Mouse (Mus musculus) small intestine, adult 2 months (tissue): ENCODE results near the gene Bod1l. TPM values are rescaled to one million over a fixed set of nuclear protein-coding genes. Genes with fewer than 3 reads are reported as not detected.

ENCODE experiments used
- H3K27ac ChIP-seq: fragments of 200-500 bp; 2 replicates; pipeline ENCODE4 v1.5.1; 2012; ENCODE audit warnings: low read depth, low read length, control low read depth, inconsistent platforms; ENCODE audit not compliant: insufficient read depth
- H3K27me3 ChIP-seq: fragments of 200-500 bp; 2 replicates; pipeline ENCODE4 v1.6.1; 2012; ENCODE audit warnings: mild to moderate bottlenecking, moderate library complexity, low read length, inconsistent platforms; ENCODE audit not compliant: control insufficient read depth, insufficient read depth
- H3K36me3 ChIP-seq: fragments of 200-500 bp; 2 replicates; pipeline ENCODE4 v1.6.1; 2012; ENCODE audit warnings: mild to moderate bottlenecking, low read length, control low read depth, inconsistent platforms; ENCODE audit not compliant: control insufficient read depth, insufficient read depth
- H3K4me1 ChIP-seq: fragments of 200-500 bp; 2 replicates; pipeline ENCODE4 v1.6.1; 2012; ENCODE audit warnings: low read length, inconsistent platforms, mixed read lengths; ENCODE audit not compliant: control insufficient read depth, insufficient read depth, insufficient read length
- H3K4me3 ChIP-seq: fragments of 200-500 bp; 2 replicates; pipeline ENCODE4 v1.5.1; 2012; ENCODE audit warnings: low read depth, mild to moderate bottlenecking, control low read depth, inconsistent platforms, low read length, moderate library complexity
- CTCF ChIP-seq: fragments of 200-500 bp; IDR thresholded peaks from 2 replicates; pipeline ENCODE4 v1.5.1; 2012; ENCODE audit warnings: low read depth, mild to moderate bottlenecking, control low read depth, inconsistent platforms, low read length, moderate library complexity, mixed read lengths; ENCODE audit not compliant: insufficient replicate concordance, insufficient read length; ENCODE audit errors: extremely low read depth
- POLR2A ChIP-seq: fragments of 200-500 bp; IDR thresholded peaks from 2 replicates; pipeline ENCODE4 v1.6.1; 2012; ENCODE audit warnings: low read depth, mild to moderate bottlenecking, control low read depth, inconsistent platforms, low read length, moderate library complexity
- WGBS: fragments of 180-500 bp; shearing (Covaris S2); methylation state at CpG from one replicate; pipeline ENCODE4 v1.1.7; 2018; 5-methylcytosine and 5-hydroxymethylcytosine counted together
- polyA plus RNA-seq: library from polyadenylated mRNA; depleted of rRNA; stranded (reverse); fragments of >200 nt; gene quantifications from 2 replicates; pipeline ENCODE4 v1.2.3, GENCODE M21; 2012; rRNA removed

The Bod1l gene
- polyA plus RNA-seq, 1 experiment, result 4.3 TPM

DNA sequence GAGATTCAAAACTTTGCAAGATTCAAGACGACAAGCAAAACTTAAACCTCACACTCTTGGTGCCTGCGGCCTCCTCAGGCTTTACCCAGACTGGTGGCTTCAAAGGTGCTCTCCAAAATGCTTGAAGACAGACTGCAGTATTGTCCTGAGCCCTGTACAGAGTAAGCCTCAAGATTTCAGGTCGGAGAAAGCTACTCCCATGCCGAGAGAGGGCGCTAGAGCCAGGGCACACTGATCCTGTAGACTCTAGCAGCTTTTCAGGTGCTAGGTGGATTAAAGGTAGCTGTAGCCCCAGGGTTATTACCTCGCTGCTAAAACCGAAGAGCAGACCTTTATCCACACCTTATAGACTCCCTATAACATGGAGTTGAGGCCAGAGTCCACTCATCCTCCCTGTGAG lies 99.9 kb downstream of the Bod1l start:
- TF ChIP-seq CTCF (no peak), POLR2A (no peak)
- Histone ChIP-seq H3K4me3 (no peak overlapping the region), H3K36me3 (no peaks in the 10 kb centered on the region), H3K27me3 (peaks cover 14% of the 10 kb centered on the region), H3K27ac (no peak overlapping the region), H3K4me1 (no peaks in the 10 kb centered on the region)
- 20% methylated on average over 7 of the region's 7 CpGs for WGBS

DNA sequence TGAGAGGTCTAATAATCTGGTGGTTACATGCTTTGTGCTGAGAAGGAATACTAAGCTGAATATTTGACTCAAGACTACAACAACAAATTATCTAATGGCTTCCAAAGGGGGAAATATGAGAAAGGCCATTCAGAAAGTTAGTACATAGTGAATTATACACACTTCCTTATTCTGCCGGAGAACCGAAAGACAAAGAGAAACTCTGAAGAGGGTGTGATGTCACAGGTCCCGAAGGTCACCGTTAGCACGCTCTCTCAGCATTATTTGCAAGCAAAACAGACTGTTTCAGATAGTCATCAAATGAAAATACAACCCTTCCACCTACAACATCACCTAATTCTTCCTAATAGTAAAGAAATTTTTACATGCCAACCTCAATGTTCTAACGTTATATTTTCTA lies 105.3 kb downstream of the Bod1l start:
- no peaks in the 10 kb centered on the region; the same call in 1 of the 2 replicates for H3K27me3 ChIP-seq
- no peaks in the 10 kb centered on the region for H3K36me3 ChIP-seq
- H3K27ac ChIP-seq, result no peak overlapping the region
- WGBS, result 38% methylated on average over 6 of the region's 6 CpGs
- no peak overlapping the region for H3K4me3 ChIP-seq
- no peaks in the 10 kb centered on the region for H3K4me1 ChIP-seq
- TF ChIP-seq CTCF (no peak), POLR2A (no peak)

Other genes with a start within 250 kb of the Bod1l start
- 8.1 and 18.3 TPM in 2 replicates for gene Rab28, start 136.2 kb downstream of the Bod1l start, polyA plus RNA-seq
- 1.7 and 2.3 TPM in 2 replicates for gene Nkx3-2, start 79.8 kb downstream of the Bod1l start, polyA plus RNA-seq
- not detected in 2 replicates for gene Gm16223, start 223.6 kb upstream of the Bod1l start, polyA plus RNA-seq